8 mouse cellular contexts compared by ENCODE assay signal in the genomic region with DNA sequence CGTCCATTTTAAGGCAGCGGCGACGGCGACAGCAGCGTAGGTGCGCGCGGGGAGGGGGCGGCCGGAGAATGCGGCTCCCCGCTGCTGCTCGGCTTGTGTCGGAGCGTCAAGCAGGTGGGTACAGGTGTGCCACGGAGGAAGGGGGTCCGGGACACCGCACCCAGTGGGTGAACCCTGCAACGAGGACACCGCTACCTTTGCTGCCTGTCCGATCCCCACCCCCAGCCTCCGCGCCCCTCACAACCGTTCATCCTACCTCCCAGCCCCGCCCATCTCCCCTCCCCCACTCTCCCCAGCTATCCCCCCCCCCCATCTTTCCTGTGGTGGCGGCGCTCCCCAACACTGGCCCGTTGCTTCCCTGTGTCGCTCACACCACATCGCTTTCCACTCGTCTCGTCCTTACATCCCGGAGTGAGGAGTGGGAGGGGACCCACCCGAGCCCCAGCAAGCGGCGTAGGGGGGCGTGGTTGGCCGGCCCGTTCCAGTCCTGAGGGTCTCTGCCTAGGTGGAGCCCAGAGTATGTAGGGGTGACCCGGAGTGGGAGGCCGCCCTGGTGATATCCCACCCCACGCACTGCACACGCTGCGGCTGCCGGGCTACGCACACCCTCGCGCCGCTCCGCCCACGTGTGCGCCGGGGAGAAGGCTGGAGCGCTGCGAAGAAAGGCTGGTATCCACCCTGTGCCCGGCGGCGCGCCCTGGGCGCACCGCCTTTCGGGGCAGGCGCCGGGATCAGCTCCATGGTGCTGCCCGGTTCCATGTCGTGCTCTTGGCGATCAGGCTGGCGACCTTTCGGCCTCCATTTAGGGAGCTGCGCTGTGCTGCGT. TPM values are rescaled to one million over a fixed set of nuclear protein-coding genes. Genes with fewer than 3 reads are reported as not detected.
A peak's percentile ranks its signal among the peaks of the same experiment; 100 is the strongest.
DNase-seq lines count a peak whose midpoint lies in the region; ATAC-seq and TF ChIP-seq lines count a peak whose summit lies in the region.

No protein-coding gene starts in this region.

- no peaks in the 10 kb centered on the region for H3K36me3 ChIP-seq in embryonic facial prominence, embryonic 13.5 days
- no peaks in the 10 kb centered on the region for H3K36me3 ChIP-seq in intestine, embryonic 15.5 days
- H3K36me3 ChIP-seq in megakaryocyte, embryonic 14.5 days (replicated peaks; ENCODE audit: low read length) = no peaks in the 10 kb centered on the region
- no peaks in the 10 kb centered on the region for H3K36me3 ChIP-seq in small intestine, adult 2 months (ENCODE audit: control insufficient read depth, insufficient read depth, low read length)

- H3K4me3 ChIP-seq in embryonic facial prominence, embryonic 13.5 days = peak overlapping the region; percentile 57
- peak overlapping the region; percentile 54 for H3K4me3 ChIP-seq in intestine, embryonic 15.5 days (replicated peaks)
- peak overlapping the region; percentile 94 for H3K4me3 ChIP-seq in megakaryocyte, embryonic 14.5 days (replicated peaks)
- peak overlapping the region; percentile 87 for H3K4me3 ChIP-seq in small intestine, adult 2 months (ENCODE audit: low read depth, low read length)

- H3K27ac ChIP-seq in embryonic facial prominence, embryonic 13.5 days = no peak overlapping the region
- no peak overlapping the region for H3K27ac ChIP-seq in intestine, embryonic 15.5 days
- H3K27ac ChIP-seq in small intestine, adult 2 months (ENCODE audit: insufficient read depth, low read depth, low read length) = no peak overlapping the region

- peaks cover 15% of the 10 kb centered on the region for H3K4me1 ChIP-seq in embryonic facial prominence, embryonic 13.5 days
- peaks cover 15% of the 10 kb centered on the region for H3K4me1 ChIP-seq in intestine, embryonic 15.5 days (replicated peaks)
- peaks cover 22% of the 10 kb centered on the region for H3K4me1 ChIP-seq in megakaryocyte, embryonic 14.5 days
- peaks cover 8% of the 10 kb centered on the region for H3K4me1 ChIP-seq in small intestine, adult 2 months (ENCODE audit: control insufficient read depth, insufficient read depth, insufficient read length, low read length)

- no peak for TF ChIP-seq POLR2A in small intestine, adult 2 months (IDR thresholded peaks at IDR 0.05; ENCODE audit: low read depth, low read length)

- no peak for TF ChIP-seq CTCF in small intestine, adult 2 months (IDR thresholded peaks at IDR 0.05; ENCODE audit: extremely low read depth, insufficient read length, insufficient replicate concordance, low read depth, low read length)

- H3K27me3 ChIP-seq in embryonic facial prominence, embryonic 13.5 days = peaks cover 85% of the 10 kb centered on the region
- peaks cover 65% of the 10 kb centered on the region for H3K27me3 ChIP-seq in intestine, embryonic 15.5 days (replicated peaks)
- H3K27me3 ChIP-seq in megakaryocyte, embryonic 14.5 days (replicated peaks) = peaks cover 88% of the 10 kb centered on the region
- H3K27me3 ChIP-seq in small intestine, adult 2 months (ENCODE audit: control insufficient read depth, insufficient read depth, low read length) = peaks cover 23% of the 10 kb centered on the region

- ATAC-seq in embryonic facial prominence, embryonic 13.5 days (ENCODE audit: insufficient number of reproducible peaks, insufficient read depth, low FRiP score, low TSS enrichment, low read depth) = peak; percentile 70
- peak; percentile 72 for ATAC-seq in intestine, embryonic 15.5 days

- WGBS in embryonic facial prominence, embryonic 13.5 days = under 1% methylated on average over 71 of the region's 72 CpGs
- WGBS in intestine, embryonic 15.5 days = under 1% methylated on average over 71 of the region's 72 CpGs
- WGBS in small intestine, adult 2 months = 1% methylated on average over 71 of the region's 72 CpGs

- peak overlapping the region; percentile 99 for H3K4me2 ChIP-seq in embryonic facial prominence, embryonic 13.5 days
- peak overlapping the region; percentile 99 for H3K4me2 ChIP-seq in intestine, embryonic 15.5 days (replicated peaks)

- 0 out of 2 replicates have a peak overlapping the region, but pooled peaks have one; percentile 27 for H3K9ac ChIP-seq in embryonic facial prominence, embryonic 13.5 days
- H3K9ac ChIP-seq in intestine, embryonic 15.5 days = no peak overlapping the region

- DNase-seq in left cerebral cortex, adult 18-20 months (ENCODE audit: low spot score in 2 of 2) = peak; percentile 51 to 70
- DNase-seq in left cerebral cortex, adult 11 months (ENCODE audit: low spot score) = no peak
- DNase-seq in adrenal gland, postnatal 14 days = peak; percentile 54
- DNase-seq in lung, postnatal 25 days (ENCODE audit: low spot score) = no peak

- no peaks in the 10 kb centered on the region for H3K9me3 ChIP-seq in embryonic facial prominence, embryonic 13.5 days
- no peaks in the 10 kb centered on the region for H3K9me3 ChIP-seq in intestine, embryonic 15.5 days
- peaks cover 14% of the 10 kb centered on the region for H3K9me3 ChIP-seq in megakaryocyte, embryonic 14.5 days

RNA-seq across cellular contexts. Expression of gene Wfs1, which starts 39.7 kb away (rescaled TPM):
- total RNA-seq in left cerebral cortex, adult 18-20 months (2021) = 100 to 1,000 TPM; 136 to 137 TPM
- 23.7 and 24.3 TPM in 2 replicates for total RNA-seq in adrenal gland, postnatal 14 days (2021)
- 7.9 and 9.2 TPM in 2 replicates for polyA plus RNA-seq in embryonic facial prominence, embryonic 13.5 days (2015; fragmentation: Nextera tagmentation; extraction: Ambion mirVana)
- polyA plus RNA-seq in intestine, embryonic 15.5 days (2015; fragmentation: Nextera tagmentation; extraction: Ambion mirVana) = 12.1 and 14.6 TPM in 2 replicates
- polyA plus RNA-seq in megakaryocyte, embryonic 14.5 days (2012; ENCODE audit: insufficient read depth, low replicate concordance) = 0.78 TPM in 1 of 2 replicates, not detected in the other
- 16.7 and 23.5 TPM in 2 replicates for polyA plus RNA-seq in small intestine, adult 2 months (2012; rRNA removed)

RNA-seq across cellular contexts. Expression of gene Gm1043, which starts 56.5 kb away (rescaled TPM):
- 10 to 100 TPM; 34.0 to 35.9 TPM for total RNA-seq in left cerebral cortex, adult 18-20 months (2021)
- total RNA-seq in adrenal gland, postnatal 14 days (2021) = 0.19 and 0.98 TPM in 2 replicates
- polyA plus RNA-seq in embryonic facial prominence, embryonic 13.5 days (2015; fragmentation: Nextera tagmentation; extraction: Ambion mirVana) = not detected in 2 replicates
- 0.01 and 0.05 TPM in 2 replicates for polyA plus RNA-seq in intestine, embryonic 15.5 days (2015; fragmentation: Nextera tagmentation; extraction: Ambion mirVana)
- not detected in 2 replicates for polyA plus RNA-seq in megakaryocyte, embryonic 14.5 days (2012; ENCODE audit: insufficient read depth, low replicate concordance)
- 0.32 and 0.85 TPM in 2 replicates for polyA plus RNA-seq in small intestine, adult 2 months (2012; rRNA removed)

Comparison
In these comparisons a context has a peak if more than half of its experiments do, and no peak if none do; other contexts are left out.
1. DNase-seq: peak in left cerebral cortex, adult 18-20 months (2 of 2) and adrenal gland, postnatal 14 days (single experiment); none in left cerebral cortex, adult 11 months (single experiment) and lung, postnatal 25 days (single experiment).
2. Peak in every context shown above with its lines, with median percentiles within 50 percentile points of each other: H3K4me3 ChIP-seq.